Mouse (Mus musculus) intestine, postnatal 0 days (tissue): ENCODE results near the gene Serpine1. TPM values are rescaled to one million over a fixed set of nuclear protein-coding genes. Genes with fewer than 3 reads are reported as not detected.

Source experiments
- ATAC-seq: fragments of 200-750 bp; cut with Nextera tagmentation; 2 replicates; pipeline ENCODE4 v1.8.0; 2017; ENCODE audit warnings: mild to moderate bottlenecking, moderate TSS enrichment, moderate library complexity
- H3K27ac ChIP-seq: fragments of 300-500 bp; sonication (generic); 2 replicates; pipeline ENCODE4 v1.5.1; 2014; ENCODE audit warnings: mild to moderate bottlenecking, low read depth, low read length, moderate library complexity
- H3K27me3 ChIP-seq: fragments of 300-500 bp; sonication (generic); replicated peaks from 2 replicates; pipeline ENCODE4 v1.6.1; 2014; ENCODE audit warnings: low read length, mixed read lengths; ENCODE audit not compliant: control insufficient read depth, insufficient read depth
- H3K36me3 ChIP-seq: fragments of 300-500 bp; sonication (generic); 2 replicates; pipeline ENCODE4 v1.6.1; 2014; ENCODE audit warnings: mild to moderate bottlenecking, moderate library complexity; ENCODE audit not compliant: control insufficient read depth, insufficient read depth
- H3K4me1 ChIP-seq: fragments of 300-500 bp; sonication (generic); replicated peaks from 2 replicates; pipeline ENCODE4 v1.6.1; 2014; ENCODE audit warnings: antibody characterized with exemption, low read length, mixed read lengths; ENCODE audit not compliant: control insufficient read depth, insufficient read depth
- H3K4me2 ChIP-seq: fragments of 300-500 bp; sonication (generic); replicated peaks from 2 replicates; pipeline ENCODE4 v1.6.1; 2014; ENCODE audit warnings: low read depth, mild to moderate bottlenecking, moderate library complexity
- H3K4me3 ChIP-seq: fragments of 300-500 bp; sonication (generic); 2 replicates; pipeline ENCODE4 v1.5.1; 2014; ENCODE audit warnings: low read depth, low read length
- H3K9ac ChIP-seq: fragments of 300-500 bp; sonication (generic); 2 replicates; pipeline ENCODE4 v1.6.1; 2014; ENCODE audit warnings: mild to moderate bottlenecking, low read depth, low read length
- H3K9me3 ChIP-seq: fragments of 300-500 bp; sonication (generic); 2 replicates; pipeline ENCODE4 v1.6.1; 2016; ENCODE audit warnings: mixed run types; ENCODE audit not compliant: control insufficient read depth
- CTCF ChIP-seq: sonication (generic); IDR thresholded peaks from 2 replicates; pipeline ENCODE4 v1.5.1; 2016; ENCODE audit warnings: low read depth, mild to moderate bottlenecking, control low read depth, antibody characterized with exemption, moderate library complexity
- WGBS: fragments of 180-500 bp; shearing (Covaris S2); extraction: QIAGEN DNeasy Blood & Tissue Kit; methylation state at CpG from one replicate; pipeline ENCODE4 v1.1.7; 2014; 5-methylcytosine and 5-hydroxymethylcytosine counted together
- polyA plus RNA-seq: library from polyadenylated mRNA; unstranded; fragments of >200 nt; fragmentation: Nextera tagmentation; extraction: Ambion mirVana; gene quantifications from 2 replicates; pipeline ENCODE4 v1.2.1, GENCODE M21; 2015

Serpine1 gene
- polyA plus RNA-seq, 1 experiment from 2014 or later = 0.20 TPM

DNA sequence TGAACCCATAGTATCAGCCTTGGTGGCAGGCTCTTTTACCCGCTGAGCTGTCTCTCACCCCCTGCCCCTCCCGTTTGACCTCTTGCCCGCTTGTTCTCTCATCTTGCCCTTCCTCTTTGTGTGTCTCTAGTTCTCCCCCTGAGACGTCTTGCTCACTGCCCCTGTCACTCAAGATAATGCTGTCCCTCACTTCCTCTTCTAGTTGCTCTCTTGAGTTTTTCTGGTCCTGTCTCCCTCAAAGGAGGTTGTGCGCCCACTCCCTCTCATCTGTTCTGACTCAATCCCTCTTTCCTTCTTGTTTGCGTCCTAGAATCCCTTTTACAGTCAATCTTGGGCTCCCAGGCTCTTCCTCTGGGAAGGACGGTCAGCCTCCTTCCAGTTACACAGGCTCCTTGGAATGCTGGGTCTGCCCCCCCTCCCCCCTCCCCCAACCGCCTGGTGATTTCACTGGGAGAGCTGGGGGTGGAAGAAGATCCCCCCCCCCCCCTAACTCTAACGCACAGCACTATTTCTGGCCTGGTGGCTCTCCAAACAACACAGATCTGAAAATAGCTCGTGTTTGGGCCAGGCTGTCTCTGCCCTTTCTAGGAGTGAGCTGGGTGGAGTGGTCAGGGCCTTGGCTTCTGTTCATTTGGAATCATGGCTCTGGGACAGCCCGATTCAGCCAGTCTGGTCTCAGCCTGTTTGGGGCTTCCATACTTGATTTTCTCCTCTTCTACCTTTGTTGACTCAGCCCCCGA, 4.3 kb upstream of the Serpine1 start:
- no peak overlapping the region for H3K9ac ChIP-seq
- no peaks in the 10 kb centered on the region for H3K27me3 ChIP-seq
- 0 out of 2 replicates have a peak, but pooled peaks cover 7% of the 10 kb centered on the region for H3K4me1 ChIP-seq
- no peak overlapping the region for H3K4me3 ChIP-seq
- no peak overlapping the region for H3K4me2 ChIP-seq
- no peak overlapping the region; the same call in 1 of the 2 replicates for H3K27ac ChIP-seq
- WGBS = 42% methylated on average over 12 of the region's 12 CpGs
- H3K36me3 ChIP-seq = no peaks in the 10 kb centered on the region
- no peak for ATAC-seq
- H3K9me3 ChIP-seq = no peaks in the 10 kb centered on the region
- TF ChIP-seq CTCF = no peak

- 47% methylated on average over 6 of the region's 6 CpGs for WGBS
- no peak overlapping the region for H3K9ac ChIP-seq
- H3K4me1 ChIP-seq = 0 out of 2 replicates have a peak, but pooled peaks cover 7% of the 10 kb centered on the region
- no peak for ATAC-seq
- H3K36me3 ChIP-seq = no peaks in the 10 kb centered on the region
- H3K27me3 ChIP-seq = 0 out of 2 replicates have a peak, but pooled peaks cover 3% of the 10 kb centered on the region
- TF ChIP-seq CTCF = no peak
- H3K4me2 ChIP-seq = no peak overlapping the region
- no peaks in the 10 kb centered on the region for H3K9me3 ChIP-seq
- no peak overlapping the region for H3K4me3 ChIP-seq
- no peak overlapping the region; the same call in 1 of the 2 replicates for H3K27ac ChIP-seq
Measured at GRCm38 (mm10) chr5:137075726-137076125, 3.7 kb upstream of the Serpine1 start.

DNA sequence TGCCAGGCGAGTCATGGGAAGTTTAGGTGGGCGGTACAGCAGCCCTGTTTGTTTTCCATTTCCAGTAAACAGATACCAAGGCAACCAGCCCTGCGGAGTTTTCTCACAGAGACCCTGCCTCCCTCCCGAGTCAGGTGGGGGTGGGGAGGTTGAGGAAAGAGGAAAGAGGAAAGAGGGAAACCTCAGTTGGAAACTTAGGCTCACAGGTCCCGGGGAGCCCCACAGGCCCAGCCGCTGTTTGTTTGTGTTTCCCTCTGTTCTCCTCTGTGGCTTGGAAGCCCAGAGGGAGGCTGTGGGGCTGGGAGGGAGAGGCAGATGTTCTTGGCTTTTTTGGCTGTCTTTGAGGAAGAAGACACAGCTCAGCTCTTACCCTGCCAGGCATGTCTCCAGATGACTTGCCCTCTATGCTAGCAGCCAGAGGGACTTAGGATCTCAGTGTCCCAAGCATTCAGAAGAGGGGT, 2.2 kb upstream of the Serpine1 start:
- H3K36me3 ChIP-seq = no peaks in the 10 kb centered on the region
- 0 out of 2 replicates have a peak, but pooled peaks cover 7% of the 10 kb centered on the region for H3K4me1 ChIP-seq
- no peak for TF ChIP-seq CTCF
- H3K9ac ChIP-seq = no peak overlapping the region
- H3K4me2 ChIP-seq = no peak overlapping the region
- no peak overlapping the region for H3K4me3 ChIP-seq
- no peaks in the 10 kb centered on the region for H3K9me3 ChIP-seq
- H3K27me3 ChIP-seq = 0 out of 2 replicates have a peak, but pooled peaks cover 3% of the 10 kb centered on the region
- 32% methylated on average over 6 of the region's 6 CpGs for WGBS
- H3K27ac ChIP-seq = no peak overlapping the region
- no peak for ATAC-seq

DNA sequence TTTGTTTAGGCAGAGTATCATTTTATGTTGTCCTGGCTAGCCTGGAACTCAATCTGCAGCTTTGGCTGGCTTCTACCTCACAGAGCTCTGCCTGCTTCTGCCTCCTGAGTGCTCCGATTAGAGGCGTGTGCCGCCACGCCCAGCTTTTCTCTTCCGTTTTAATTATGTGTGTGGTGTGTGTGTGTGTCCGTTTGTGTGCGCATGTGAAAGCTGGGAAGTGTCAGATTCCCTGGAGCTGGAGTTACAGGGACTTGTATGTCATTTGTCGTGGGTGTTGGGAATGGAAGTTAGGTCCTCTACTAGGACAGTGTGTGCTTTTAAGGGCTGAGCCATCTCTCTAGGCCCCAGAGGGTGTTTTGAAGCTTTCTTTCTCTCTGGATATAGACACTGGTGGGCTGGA, 1.1 kb upstream of the Serpine1 start:
- Histone ChIP-seq H3K4me3 (no peak overlapping the region), H3K36me3 (no peaks in the 10 kb centered on the region), H3K4me2 (no peak overlapping the region), H3K9ac (no peak overlapping the region), H3K4me1 (0 out of 2 replicates have a peak, but pooled peaks cover 7% of the 10 kb centered on the region), H3K9me3 (no peaks in the 10 kb centered on the region), H3K27me3 (0 out of 2 replicates have a peak, but pooled peaks cover 3% of the 10 kb centered on the region), H3K27ac (no peak overlapping the region)
- 89% methylated on average over 8 of the region's 8 CpGs for WGBS
- no peak for TF ChIP-seq CTCF
- no peak for ATAC-seq

DNA sequence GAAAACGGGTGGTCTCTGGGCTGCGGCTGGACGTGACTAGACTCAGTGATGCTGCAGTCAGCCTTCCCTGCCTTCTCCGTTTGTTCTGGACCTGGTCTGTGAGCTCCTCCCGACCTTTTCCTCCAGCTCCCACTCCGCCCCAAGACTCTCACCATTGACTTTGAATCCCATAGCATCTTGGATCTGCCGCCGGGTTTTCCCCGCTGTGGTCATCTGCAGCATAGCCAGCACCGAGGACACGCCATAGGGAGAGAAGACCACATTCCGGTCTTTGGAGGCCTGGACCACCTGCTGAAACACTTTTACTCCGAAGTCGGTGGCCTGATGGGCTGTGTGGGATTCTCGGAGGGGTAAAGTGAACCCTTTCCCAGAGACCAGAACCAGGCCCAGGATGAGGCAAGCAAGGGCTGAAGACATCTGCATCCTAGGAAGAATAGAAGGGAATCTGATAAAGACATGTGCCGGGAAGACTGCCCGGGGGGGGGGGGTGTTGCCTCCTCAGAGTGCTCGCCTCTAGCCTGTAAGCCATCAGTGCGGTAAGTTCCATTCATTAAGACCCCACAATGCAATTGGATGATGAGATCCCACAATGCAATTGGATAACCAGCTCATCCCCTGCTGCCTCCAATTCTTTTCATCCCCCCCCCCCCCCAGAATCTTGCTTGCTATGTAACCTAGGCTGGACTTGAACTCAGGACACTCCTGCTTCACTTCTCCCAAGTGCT, 1.0 kb downstream of the Serpine1 start:
- 0 out of 2 replicates have a peak, but pooled peaks cover 7% of the 10 kb centered on the region for H3K4me1 ChIP-seq
- no peak for TF ChIP-seq CTCF

GRCm38 (mm10) chr5:137068711-137069110, 3.4 kb downstream of the Serpine1 start:
- Histone ChIP-seq H3K27ac (no peak overlapping the region), H3K4me1 (0 out of 2 replicates have a peak, but pooled peaks cover 7% of the 10 kb centered on the region), H3K9me3 (no peaks in the 10 kb centered on the region), H3K27me3 (0 out of 2 replicates have a peak, but pooled peaks cover 3% of the 10 kb centered on the region), H3K4me3 (no peak overlapping the region), H3K4me2 (no peak overlapping the region), H3K36me3 (no peaks in the 10 kb centered on the region), H3K9ac (no peak overlapping the region)
- WGBS = 74% methylated on average over 4 of the region's 4 CpGs
- TF ChIP-seq CTCF = no peak
- ATAC-seq = no peak

More for the DNA sequence above, 1.0 kb downstream of the Serpine1 start:
- Histone ChIP-seq H3K4me2 (no peak overlapping the region), H3K27me3 (0 out of 2 replicates have a peak, but pooled peaks cover 3% of the 10 kb centered on the region), H3K9ac (no peak overlapping the region), H3K4me3 (no peak overlapping the region), H3K27ac (no peak overlapping the region), H3K36me3 (no peaks in the 10 kb centered on the region), H3K9me3 (no peaks in the 10 kb centered on the region)
- ATAC-seq = no peak
- WGBS = 90% methylated on average over 19 of the region's 19 CpGs
